Mouse (Mus musculus): ENCODE measurements around the gene Stk38l.
A peak's percentile ranks its signal among the peaks of the same experiment; 100 is the strongest.
"Not testable (repeated sequence)": the region's sequence is repeated elsewhere in the genome, so short reads cannot be mapped to it uniquely, and the experiment has no call there.

Gene Stk38l

GRCm38 (mm10) chr6:146738889-146739288, 14.1 kb downstream of the Stk38l start:
- peak; percentile 20 for DNase-seq

- no peak for DNase-seq
These were observed 15.9 kb downstream of the Stk38l start for GRCm38 (mm10) chr6:146740724-146741123.

GRCm38 (mm10) chr6:146741986-146742635, 17.3 kb downstream of the Stk38l start:
- no peak for DNase-seq

GRCm38 (mm10) chr6:146744266-146744665, 19.5 kb downstream of the Stk38l start:
- DNase-seq: not testable (repeated sequence)

- no peak for DNase-seq
These were observed 20.4 kb downstream of the Stk38l start for GRCm38 (mm10) chr6:146745180-146745579.

- DNase-seq: no peak
These were observed 21.8 kb downstream of the Stk38l start for GRCm38 (mm10) chr6:146746577-146746976.

GRCm38 (mm10) chr6:146747057-146747456, 22.3 kb downstream of the Stk38l start:
- DNase-seq: no peak

- no peak for DNase-seq
These were observed 23.5 kb downstream of the Stk38l start for GRCm38 (mm10) chr6:146748271-146748670.

- DNase-seq: no peak
These were observed 26.9 kb downstream of the Stk38l start for GRCm38 (mm10) chr6:146751671-146752070.

GRCm38 (mm10) chr6:146752178-146752577, 27.4 kb downstream of the Stk38l start:
- no peak for DNase-seq

- DNase-seq: no peak
These were observed 27.8 kb downstream of the Stk38l start for GRCm38 (mm10) chr6:146752612-146753011.

GRCm38 (mm10) chr6:146753560-146754160, 28.9 kb downstream of the Stk38l start:
- DNase-seq: no peak

GRCm38 (mm10) chr6:146755136-146755535, 30.3 kb downstream of the Stk38l start:
- DNase-seq: no peak

- DNase-seq: no peak
These were observed 30.9 kb downstream of the Stk38l start for GRCm38 (mm10) chr6:146755679-146756078.

GRCm38 (mm10) chr6:146759027-146759426, 34.2 kb downstream of the Stk38l start:
- no peak for DNase-seq

GRCm38 (mm10) chr6:146760022-146760421, 35.2 kb downstream of the Stk38l start:
- DNase-seq: no peak

GRCm38 (mm10) chr6:146760736-146761135, 35.9 kb downstream of the Stk38l start:
- DNase-seq: no peak

- no peak for DNase-seq
These were observed 37.6 kb downstream of the Stk38l start for GRCm38 (mm10) chr6:146762264-146762898.

- no peak for DNase-seq
These were observed 39.8 kb downstream of the Stk38l start for GRCm38 (mm10) chr6:146764593-146764992.

GRCm38 (mm10) chr6:146765270-146765669, 40.5 kb downstream of the Stk38l start:
- no peak for DNase-seq

GRCm38 (mm10) chr6:146768813-146769404, 44.1 kb downstream of the Stk38l start:
- DNase-seq: no peak

- DNase-seq: no peak
These were observed 45.4 kb downstream of the Stk38l start for GRCm38 (mm10) chr6:146770005-146770745.

- DNase-seq: no peak
These were observed 46.0 kb downstream of the Stk38l start for GRCm38 (mm10) chr6:146770808-146771207.
